Mouse (Mus musculus) spleen, adult 18-20 months (tissue): ENCODE data around the gene 1700003F12Rik.
A peak's percentile ranks its signal among the peaks of the same experiment; 100 is the strongest.

Source experiments
- DNase-seq, 2 experiments: peaks; one replicate each; pipeline ENCODE4 v3.0.0; 2022; ENCODE audit warnings: mixed read lengths in 2 of 2

The 1700003F12Rik gene

DNA sequence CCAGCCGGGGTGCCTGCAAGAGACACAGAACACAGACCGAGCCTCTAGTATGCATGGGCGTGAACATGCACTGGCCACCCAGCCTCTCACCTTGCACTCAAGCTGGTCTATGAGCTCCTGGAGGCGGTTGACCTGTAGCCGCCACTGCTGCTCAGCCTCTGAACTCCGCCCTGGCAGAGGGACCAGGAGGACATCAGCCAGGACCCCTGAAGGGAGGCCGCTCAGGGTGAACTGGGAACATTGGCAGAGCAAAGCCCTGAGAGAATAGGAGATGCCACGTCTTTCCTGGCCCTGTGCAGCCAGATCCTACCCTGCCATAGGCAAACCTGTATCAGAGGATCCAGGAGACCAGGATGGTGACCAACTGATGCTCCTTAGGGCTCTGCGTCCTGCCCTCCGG lies at the start of gene 1700003F12Rik:
1700003F12Rik (plus strand) TSS at position 375 of the 400 bp plus-strand sequence.
- no peak for DNase-seq

DNA sequence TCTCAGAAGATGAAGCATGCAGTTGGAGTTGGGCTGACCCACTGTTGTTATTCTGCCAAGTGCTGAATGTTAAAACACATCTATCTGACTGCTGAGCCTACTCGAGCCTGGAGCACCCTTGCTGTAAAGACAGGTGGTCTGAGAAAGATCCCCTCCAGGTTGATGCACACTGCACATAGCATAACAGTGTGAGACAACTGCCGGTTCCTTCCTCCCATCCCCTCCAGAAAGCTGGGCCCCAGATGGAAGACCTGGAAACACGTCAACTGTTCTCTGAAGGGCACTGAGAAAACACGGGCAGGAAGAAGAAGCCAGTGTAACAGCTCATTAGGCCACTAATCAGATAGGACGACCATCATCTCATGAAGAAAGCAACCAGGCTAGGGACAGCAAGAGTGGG lies 48.3 kb upstream of the 1700003F12Rik start:
- no peak for DNase-seq

DNA sequence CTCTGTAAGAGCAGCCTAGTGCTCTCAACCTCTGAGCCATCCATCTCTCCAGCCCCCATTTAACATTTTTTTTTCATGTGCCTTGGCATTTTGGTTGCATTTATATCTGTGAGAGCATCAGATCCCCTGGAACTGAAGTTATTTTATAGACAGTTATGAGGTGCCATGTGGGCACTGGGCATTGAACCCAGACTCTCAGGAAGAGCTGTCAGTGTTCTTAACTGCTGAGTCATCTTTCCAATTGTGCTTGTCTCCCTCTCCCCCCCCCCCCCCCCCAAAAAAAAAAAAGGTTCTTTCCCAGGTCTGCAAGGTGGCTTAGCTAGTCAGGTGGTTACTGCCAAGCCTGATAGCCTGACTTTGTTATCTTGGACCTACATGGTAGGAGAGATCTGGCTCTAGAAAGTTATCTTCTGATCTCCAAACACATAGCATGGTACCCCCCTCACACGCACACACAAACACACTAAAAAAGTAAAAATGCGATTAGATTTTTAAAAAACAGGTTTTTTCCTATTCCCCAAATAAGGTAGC lies 47.1 kb upstream of the 1700003F12Rik start:
- DNase-seq, result no peak

DNA sequence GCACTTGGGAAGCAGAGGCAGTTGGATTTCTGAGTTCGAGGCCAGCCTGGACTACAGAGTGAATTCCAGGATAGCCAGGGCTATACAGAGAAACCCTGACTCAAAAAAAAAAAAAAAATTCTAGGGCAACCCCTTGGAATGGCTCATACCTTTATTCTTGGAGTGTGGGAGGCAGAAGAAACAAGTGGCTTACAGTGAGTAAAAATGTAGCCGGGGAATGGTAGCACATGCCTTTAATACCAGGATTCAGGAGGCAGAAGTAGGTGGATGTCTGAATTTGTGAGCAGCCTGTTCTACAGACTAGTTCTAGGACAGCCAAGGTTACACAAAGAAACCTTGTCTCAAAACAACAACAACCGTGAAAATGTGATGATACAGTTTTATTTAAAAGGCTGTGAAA lies 46.1 kb upstream of the 1700003F12Rik start:
- no peak for DNase-seq

DNA sequence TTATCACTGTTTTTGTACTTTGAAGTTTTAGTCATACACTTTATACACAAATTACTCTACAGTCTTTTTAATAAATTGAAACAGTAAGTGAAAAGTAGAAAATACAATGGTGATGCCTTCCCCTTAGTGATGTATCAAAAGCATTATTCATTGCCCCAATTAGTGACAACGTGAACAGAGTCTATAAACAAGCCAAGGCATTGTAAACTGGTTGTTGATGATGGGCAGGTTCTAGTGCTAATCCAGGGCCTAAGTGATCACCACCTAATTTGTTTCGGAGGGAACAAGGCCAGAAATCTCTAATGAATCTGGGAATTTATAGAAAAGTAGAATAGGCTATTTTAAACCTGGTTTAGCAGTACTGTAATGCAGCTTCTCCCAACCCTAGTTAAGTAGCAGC lies 39.8 kb upstream of the 1700003F12Rik start:
- DNase-seq, result no peak

DNA sequence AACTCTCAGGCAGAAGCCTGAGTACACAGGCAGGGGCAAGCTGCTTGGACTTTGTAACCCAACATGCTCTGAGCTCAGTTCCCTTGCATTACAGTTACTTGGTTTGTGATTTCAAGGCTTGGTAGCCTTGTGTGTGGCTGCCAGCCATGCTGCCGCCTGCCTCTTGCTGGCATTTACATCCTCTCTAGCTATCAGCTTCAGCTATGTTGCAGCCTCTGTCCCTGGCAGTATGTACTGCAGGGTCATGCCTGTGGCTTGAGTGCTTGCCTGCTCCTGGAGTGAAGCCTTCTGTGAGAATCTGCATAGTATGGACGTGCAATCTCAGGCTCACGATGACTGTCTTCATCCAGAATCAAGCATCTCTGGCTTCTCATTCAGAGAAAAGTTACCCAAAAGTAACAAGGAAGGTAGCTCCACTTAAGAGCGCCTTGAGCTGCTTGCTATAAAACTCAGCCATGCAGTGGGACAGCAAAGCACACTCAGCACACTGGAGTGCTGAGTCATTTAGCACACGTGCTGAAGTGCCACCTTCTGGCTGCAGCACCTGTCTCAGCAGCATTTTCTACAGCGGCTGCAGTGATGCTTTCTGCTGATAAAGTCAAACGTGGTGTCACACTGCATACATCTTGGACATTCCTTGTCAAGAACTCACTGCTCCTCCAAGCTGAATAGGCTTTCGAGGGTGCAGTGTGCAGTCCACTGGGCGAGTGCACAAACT lies 39.2 kb upstream of the 1700003F12Rik start:
- no peak for DNase-seq

DNA sequence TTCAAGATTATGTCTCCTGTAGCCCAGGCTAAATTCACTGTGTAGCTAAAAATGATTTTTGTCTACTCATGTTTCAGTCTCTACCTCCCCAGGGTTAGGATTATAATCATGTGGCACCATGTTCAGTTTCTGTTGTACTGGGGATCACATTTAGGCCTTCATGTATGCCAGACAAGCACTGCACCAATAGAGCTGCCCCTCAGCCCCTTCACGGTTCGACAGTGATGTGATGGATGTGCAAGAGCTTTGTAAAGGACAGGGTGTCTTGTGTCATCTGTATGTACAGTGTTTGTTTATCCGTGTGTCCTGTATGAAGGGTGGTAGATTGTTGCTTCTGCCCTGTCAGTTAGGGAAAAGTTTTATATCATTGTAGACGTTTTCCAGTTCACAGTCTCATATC lies 38.4 kb upstream of the 1700003F12Rik start:
- DNase-seq, result no peak

DNA sequence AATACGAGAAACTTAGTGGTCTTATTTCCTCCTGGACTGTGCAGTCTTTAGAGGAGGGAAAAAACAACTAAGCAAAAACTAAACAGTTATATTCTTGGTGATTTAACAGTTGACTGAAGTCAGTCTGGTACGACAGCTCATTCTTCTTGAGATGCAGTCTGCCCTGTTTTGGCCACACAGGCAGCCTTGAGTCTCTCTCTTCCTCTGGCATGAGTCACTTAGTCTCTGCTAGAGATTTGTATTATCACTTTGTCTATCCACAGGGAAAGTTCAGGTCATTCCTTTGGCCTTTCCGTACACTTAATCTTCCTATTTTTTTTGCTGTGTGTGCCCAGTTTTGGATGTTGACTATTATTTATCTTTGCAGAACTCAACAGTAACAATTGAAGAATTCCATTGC lies 36.7 kb upstream of the 1700003F12Rik start:
- no peak for DNase-seq

DNA sequence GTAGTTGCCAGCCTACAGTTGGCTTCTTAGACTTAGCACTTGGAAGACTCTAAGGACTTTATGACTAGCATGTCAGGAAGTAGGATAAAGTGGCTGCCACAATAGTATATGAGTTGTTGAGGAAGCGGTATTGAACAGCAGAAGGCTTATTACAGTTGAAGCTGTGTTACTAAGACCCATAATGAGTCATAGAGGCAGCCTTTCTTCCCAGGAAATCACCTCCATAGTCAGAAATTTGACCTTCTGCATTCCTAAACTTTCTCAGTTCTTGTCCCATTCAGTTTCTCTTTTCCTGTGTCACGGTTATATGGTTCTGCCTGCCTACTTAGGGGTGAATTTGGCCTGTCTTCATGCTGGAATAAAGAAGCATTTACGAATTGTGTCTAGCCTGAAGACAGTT lies 29.9 kb upstream of the 1700003F12Rik start:
- DNase-seq, result no peak

DNA sequence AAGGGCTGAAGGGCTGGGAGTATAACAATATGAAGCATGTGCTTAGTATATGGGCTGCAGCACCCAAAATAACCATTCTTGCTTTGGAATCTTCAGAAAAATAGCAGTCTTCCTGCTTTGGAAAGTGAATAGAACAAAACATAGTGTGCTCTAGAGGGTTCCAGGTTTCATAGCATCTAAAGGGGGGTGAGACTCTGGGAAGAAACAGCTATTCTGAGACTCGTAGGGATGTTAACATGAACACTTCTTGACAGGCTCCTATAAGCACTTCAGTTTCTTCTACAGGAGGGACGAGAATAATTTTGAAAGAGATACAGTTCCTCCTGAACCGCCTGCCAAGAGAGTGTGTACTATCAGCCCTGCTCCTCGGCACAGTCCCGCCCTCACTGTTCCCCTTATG lies 29.5 kb upstream of the 1700003F12Rik start:
- no peak for DNase-seq

DNA sequence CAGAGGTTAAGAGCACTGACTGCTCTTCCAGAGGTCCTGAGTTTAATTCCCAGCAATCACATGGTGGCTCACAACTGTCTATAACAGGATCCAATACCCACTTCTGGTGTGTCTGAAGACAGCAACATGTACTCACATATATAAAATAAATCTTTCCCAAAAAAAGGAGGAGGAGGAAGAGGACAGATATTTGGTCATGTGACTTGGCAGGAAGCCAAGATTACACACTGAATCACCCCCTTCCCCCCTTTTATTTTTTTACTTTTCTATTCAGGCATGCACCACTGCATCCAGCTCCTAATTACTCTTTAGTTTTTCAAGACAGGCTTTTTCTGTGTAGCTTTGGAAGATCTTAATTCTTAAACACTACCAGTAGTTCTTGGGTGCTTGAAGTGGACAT lies 25.4 kb upstream of the 1700003F12Rik start:
- no peak for DNase-seq

DNA sequence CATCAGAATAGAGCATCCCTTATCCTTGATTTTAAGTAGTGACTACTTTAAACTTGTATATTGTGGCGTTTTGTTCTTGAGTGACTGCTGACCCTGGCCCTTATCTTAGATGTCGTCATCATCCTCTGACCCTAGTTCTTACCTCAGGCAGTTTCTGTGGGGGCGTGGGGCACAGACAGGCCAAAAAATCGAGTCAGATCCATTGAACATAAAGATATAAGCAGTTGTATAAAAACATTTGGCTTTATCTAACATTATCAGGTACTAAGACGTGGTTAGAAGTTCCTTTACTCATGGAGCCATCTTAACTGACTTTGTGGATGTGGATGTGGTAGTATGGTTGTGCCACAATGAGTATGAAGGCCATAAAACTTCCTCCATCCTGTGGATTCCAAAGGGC lies 24.6 kb upstream of the 1700003F12Rik start:
- DNase-seq, result no peak

DNA sequence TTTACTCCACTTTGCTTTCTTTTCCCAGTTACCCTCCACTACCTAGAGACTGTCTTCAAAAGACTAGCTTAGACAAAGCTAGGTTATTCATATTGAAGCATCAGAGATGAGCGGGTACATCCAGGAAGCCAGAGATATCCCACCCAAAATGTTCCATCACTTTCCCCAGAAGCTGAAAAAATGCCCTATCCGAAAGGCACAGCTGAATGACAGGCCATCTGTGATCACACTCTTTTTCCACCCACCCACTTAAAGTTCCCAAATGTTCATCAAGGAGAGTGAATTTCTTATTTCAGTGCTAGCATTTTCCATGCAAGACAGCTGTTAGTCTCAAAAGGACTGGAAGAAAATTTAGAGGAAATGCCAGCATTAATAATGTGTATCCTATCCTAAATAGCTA lies 21.6 kb upstream of the 1700003F12Rik start:
- DNase-seq, result no peak

DNA sequence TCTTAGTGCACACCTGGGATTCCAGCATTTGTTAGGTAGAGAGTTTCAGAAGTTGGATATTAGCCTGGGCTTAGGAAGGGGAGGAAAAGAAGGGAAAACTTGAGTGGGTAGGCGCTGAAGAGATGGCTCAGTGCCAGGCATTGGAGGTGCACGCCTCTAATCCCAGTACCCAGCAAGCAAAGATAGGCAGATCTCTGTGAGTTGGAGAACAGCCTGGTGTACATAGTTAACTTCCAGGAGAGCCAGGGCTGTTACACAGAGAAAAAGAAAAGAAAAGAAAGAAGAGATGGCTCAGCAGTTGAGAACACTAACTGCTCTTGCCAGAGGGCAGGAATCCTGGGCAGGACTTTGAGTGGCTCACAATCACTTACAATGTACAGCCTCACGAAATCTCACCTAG lies 20.4 kb upstream of the 1700003F12Rik start:
- DNase-seq, result no peak

DNA sequence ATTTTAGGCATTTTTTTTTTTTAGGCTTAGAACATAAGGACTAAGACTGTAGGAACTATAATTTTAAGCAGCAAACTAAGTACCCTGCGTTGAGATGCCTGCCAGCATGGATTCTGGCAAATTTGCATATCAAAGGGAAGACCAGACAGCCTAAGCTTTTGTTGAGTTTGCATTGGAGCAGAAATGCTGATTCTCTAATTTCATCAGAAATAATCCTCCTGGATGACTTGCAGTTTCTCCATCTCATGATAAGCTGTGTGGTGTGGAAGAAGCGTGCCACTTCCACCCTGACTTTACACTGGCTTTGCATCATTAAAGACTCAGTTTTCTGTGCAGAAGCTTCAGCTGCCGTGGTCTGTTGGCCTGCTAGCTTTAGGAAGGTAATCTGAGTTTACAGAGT lies 14.0 kb upstream of the 1700003F12Rik start:
- no peak for DNase-seq

DNA sequence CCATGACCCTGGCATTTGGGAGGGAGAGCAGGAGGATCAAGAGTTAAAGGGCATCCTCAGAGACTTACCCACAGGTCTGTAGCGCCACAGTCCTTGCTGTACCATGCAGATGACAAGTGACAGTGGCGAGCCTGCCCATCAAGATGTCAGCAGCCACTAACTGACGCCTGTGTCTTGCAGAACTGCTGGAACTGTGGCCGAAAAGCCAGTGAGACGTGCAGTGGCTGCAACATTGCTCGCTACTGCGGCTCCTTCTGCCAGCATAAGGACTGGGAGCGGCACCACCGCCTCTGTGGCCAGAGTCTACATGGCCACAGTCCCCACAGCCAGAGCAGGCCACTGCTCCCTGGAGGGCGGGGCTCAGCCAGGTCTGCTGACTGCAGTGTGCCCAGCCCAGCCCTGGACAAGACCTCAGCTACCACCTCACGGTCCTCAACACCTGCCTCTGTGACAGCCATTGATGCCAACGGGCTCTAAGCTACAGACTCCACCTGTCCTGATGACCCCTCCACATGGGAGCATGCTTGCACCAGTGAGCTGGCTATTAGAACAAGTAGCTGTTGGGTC lies 12.1 kb upstream of the 1700003F12Rik start:
- DNase-seq, result no peak

DNA sequence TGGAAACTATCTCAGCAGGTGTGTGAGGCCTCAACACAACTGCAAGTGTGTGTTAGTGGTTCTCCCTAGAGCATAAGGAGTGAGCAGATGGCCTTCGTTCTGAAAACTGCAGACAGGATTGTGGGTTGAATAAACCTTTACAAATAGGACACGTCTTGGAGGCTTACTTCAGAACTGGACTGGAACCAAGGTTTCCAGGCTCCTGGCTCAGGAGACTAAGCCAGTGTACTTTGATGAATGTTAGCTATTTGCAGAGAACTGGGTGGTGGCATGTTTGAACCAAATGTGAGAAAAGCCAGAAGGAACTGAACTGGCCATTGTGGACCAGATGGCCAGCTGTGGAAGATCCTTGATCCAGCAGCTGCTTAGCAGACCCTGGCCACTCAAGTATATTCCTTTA lies 8.6 kb upstream of the 1700003F12Rik start:
- no peak for DNase-seq

DNA sequence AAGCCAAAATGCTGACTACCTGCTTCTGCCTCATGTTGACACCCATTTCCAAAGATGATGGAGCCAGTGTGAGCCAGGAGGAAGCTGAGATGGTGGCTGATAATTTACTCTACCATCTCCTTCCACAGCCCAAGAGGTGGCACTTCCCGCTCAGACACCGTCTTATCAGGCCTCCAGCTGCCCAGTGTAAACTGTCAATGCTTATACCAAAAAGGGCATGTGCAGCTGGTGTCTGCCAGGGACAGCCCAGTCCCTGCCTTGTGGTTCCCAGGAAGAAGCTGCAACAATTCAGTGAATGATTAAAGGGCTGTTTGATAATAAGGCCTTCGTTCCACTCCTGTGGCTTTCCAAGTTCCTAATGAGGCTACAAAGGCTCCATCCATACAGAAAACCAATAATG lies 8.2 kb upstream of the 1700003F12Rik start:
- DNase-seq, result no peak

DNA sequence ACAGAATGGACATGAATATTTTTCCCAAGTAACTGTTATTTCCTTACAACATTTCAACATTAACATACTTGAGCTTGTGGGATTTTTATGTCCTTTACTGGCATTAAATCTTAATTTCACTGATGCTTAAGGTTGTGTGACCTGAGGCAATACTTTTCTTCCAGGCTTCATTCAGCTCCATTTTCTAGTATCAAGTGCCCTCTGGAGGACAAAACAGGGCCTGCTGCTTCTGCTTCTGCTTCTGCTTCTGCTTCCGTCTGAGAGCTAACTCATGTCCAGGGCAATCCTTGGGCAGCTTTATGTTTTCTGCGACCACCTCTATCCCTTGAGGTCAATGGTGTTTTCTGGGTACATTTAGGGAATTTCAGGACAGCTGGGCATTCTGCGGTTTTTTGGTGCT lies 7.2 kb upstream of the 1700003F12Rik start:
- peak in 1 of 2 experiments; percentile 25 for DNase-seq

DNA sequence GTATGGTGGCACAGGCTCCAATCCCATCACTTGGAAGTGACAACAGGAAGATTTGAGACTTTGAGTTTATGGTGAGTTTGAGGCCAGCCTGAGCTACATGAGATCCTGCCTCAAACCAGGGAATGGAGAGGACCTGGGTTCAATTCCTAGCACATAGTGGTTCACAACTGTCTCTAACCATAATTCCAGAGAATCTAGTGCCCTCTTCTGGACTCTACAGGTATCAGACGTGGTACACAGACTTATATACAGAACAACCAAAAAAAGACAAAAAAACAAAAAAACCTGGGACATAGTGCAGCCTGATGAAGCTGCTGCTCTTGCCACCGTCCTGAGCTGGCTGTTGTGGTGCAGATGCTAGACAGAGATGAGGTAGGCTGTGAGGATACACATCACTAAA lies 5.3 kb upstream of the 1700003F12Rik start:
- no peak for DNase-seq

DNA sequence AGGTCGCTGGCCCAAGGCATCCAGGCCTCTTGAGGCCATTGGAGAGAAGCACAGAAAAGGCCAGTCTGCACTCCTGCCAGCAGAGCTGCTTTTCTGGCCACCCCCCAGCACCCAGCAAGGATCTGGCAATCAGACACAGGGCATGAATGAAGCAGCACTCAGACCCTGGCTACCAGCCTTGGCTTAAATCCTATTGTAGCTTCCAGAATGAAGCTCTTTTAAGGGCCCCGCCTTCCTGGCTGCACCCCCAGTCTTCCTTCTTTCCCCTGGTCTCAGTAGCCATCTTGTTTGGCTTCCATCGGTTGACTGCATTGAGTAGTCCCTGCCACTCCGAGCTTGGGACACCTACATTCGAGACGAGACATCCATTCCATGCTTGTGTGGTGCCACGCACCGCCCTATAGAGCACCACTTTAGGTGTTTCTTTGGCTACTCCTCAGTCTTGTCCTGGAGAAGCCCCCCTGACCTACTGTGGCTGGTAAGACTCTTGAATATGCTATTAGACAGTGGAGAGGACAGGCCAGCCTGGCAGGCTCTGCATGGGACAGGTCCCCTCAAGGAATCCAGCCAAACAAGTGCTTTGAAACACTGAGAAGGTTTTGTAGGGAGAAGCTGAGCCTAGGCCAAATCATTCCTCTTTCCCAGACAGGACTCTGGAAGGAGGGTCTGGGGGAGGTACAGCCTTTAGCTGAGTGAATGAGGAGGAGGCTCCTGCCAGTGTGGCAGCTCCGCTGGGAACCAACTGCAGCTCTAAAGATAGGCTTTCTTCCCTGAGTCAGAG lies 3.1 kb upstream of the 1700003F12Rik start:
- no peak for DNase-seq

DNA sequence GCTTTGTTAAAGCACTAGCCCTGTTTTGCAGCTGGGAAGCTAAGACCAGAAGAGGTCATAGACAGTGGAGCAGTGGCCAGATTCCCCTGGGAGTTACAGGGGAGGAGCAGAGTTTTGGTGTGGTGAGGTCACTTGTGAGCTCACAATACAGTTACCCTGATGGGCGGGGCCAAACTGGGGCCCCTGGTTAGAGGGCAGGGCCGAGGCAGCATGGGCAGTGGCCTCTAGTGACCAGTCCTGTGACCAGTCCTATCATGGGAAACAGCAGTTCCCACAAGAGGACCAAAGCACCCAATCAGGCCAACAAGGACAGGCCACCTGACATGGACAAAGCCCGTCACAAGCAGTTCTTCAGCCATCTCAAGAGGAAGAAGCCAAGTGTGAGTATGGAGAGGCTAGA lies 1.8 kb downstream of the 1700003F12Rik start:
- no peak for DNase-seq

DNA sequence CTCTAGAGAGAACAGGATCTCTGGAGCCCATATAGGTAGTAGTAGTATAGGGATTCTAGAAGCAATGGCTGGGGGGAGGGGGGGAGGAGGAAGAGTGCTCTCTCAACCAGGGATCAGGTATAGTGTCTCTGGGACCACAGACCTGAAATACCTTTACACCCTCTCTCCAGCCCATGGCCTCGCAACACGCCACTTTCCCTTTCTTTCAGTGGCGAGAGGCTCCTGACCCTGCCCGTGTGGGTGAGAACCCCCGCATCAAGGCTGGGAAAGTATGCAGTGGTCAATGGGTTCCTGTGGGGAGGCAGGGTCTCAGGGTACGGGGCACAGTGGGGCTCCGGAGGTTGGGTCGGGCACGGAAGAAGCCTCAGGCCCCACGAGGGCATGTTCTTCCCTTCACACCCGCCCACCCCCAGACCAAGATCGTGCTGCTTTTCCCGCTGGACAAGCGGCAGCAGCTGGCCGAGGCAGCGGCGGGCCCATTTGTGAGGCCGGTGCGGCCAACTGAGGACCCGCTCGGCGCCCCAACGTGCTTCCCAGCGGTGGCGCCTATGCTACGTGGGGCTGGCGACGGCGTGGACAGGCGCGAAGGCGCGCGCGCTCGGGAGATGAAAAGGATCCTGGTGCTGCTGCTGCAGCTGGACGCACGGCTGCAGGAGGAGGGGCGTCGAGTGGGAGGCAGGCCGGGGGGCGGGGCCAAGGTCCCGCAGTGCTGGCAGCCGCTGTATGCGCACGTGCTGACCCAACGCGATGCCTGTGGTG lies 2.4 kb downstream of the 1700003F12Rik start:
- DNase-seq, result peak in 1 of 2 experiments; percentile 43
